Mouse (Mus musculus): ENCODE data around the gene Mrgpra9. TPM values are rescaled to one million over a fixed set of nuclear protein-coding genes. Genes with fewer than 3 reads are reported as not detected.

Mrgpra9 gene
- total RNA-seq (2023), result not detected

DNA sequence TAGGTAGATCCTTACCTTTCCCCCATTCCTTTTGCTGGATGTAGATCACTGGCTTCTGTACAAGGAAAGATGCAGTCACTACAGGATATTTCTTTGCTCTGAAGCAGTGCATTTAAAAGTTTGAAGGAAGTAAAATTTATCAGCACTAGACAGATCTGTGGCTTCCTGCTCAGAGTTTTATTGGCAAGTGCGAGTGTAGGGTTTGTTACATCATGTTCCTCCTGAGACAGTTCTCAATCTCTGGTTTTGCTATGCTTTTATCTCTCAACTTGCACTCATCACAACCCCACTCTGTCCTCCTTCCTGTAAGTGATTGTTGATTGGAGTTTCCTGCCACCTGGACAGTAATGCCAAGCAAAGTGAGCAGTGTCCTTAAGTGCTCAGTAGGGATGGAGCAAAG, at the start of gene Mrgpra9:
Gene Mrgpra9 (minus strand): TSS at position 79 of the 400 bp plus-strand sequence.

DNA sequence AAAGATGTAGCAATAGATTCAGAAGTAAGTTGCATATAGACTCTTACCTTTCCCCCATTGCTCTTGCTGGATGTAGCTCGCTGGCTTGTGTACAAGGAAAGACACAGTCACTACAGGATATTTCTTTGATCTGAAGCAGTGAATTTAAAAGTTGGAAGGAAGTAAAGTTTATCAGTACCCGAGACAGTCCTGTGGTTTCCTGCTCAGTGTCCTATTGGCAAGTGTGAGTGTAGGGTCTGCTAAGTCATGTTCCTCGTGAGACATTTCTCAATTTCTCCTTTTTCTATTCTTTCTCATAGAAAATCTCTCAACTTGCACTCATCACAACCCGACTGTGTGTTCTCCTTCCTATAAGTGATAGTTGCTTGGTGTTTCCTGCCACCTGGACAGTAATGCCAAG, 47.8 kb downstream of the Mrgpra9 start, which contains the start of gene Mrgpra6:
Gene Mrgpra6 (minus strand): TSS at position 91 of the 400 bp plus-strand sequence.

Other genes starting within 250 kb of the Mrgpra9 start
- 10 to 100 TPM; 68.4 to 77.1 TPM for gene Spty2d1, start 244.4 kb downstream of the Mrgpra9 start, total RNA-seq (2023)
- 1 to 10 TPM; 3.5 to 4.1 TPM for gene Tmem86a, start 202.2 kb downstream of the Mrgpra9 start, total RNA-seq (2023)
- 1 to 10 TPM; 1.0 to 1.3 TPM for gene Ptpn5, start 119.2 kb downstream of the Mrgpra9 start, total RNA-seq (2023)
- not detected for gene Mrgpra6, start 47.9 kb downstream of the Mrgpra9 start, total RNA-seq (2023)
- not detected for gene Mrgpra1, start 101.4 kb upstream of the Mrgpra9 start, total RNA-seq (2023)
- not detected for gene Mrgpra2a, start 199.3 kb upstream of the Mrgpra9 start, total RNA-seq (2023)

Measured in T-cell, adult 66 days (primary cell).